Mouse (Mus musculus) C2C12 (cell line): ENCODE results near the gene Tnfrsf13c. TPM values are rescaled to one million over a fixed set of nuclear protein-coding genes. Genes with fewer than 3 reads are reported as not detected.

Experiments
- H3K27me3 ChIP-seq: one replicate; pipeline ENCODE4 v1.6.1; 2011; ENCODE audit not compliant: control insufficient read depth, insufficient read depth, insufficient read length
- H3K36me3 ChIP-seq: one replicate; pipeline ENCODE4 v1.6.1; 2011; ENCODE audit not compliant: control insufficient read depth, insufficient read depth
- H3K4me3 ChIP-seq: one replicate; pipeline ENCODE4 v1.5.1; 2011; ENCODE audit warnings: mild to moderate bottlenecking, control low read depth; ENCODE audit not compliant: poor library complexity, insufficient read depth, severe bottlenecking
- H3K79me2 ChIP-seq: one replicate; pipeline ENCODE4 v1.6.1; 2011; ENCODE audit not compliant: control insufficient read depth, insufficient read depth
- H3K79me3 ChIP-seq: one replicate; pipeline ENCODE4 v1.6.1; 2011; ENCODE audit warnings: low read depth, control low read depth
- H3ac ChIP-seq: one replicate; pipeline ENCODE3; 2011; ENCODE audit warnings: low read depth; ENCODE audit not compliant: control insufficient read depth, insufficient read length
- CEBPB ChIP-seq: IDR thresholded peaks from one replicate; pipeline ENCODE4 v1.6.1; 2011; ENCODE audit warnings: low read depth, mild to moderate bottlenecking, control low read depth, moderate library complexity
- CTCF ChIP-seq: IDR thresholded peaks from one replicate; pipeline ENCODE4 v1.5.1; 2011; ENCODE audit not compliant: control insufficient read depth, insufficient read depth, insufficient read length
- FOSL1 ChIP-seq: IDR thresholded peaks from one replicate; pipeline ENCODE4 v1.8.0; 2011; ENCODE audit warnings: mild to moderate bottlenecking, low read length; ENCODE audit not compliant: poor library complexity, insufficient read depth, severe bottlenecking
- MAX ChIP-seq: IDR thresholded peaks from one replicate; pipeline ENCODE4 v1.6.1; 2011; ENCODE audit warnings: mild to moderate bottlenecking, control low read depth
- MYOD1 ChIP-seq: IDR thresholded peaks from one replicate; pipeline ENCODE4 v1.6.1; 2011; ENCODE audit warnings: low read depth; ENCODE audit not compliant: control insufficient read depth, insufficient read length
- MYOG ChIP-seq: IDR thresholded peaks from one replicate; pipeline ENCODE4 v1.6.1; 2011; ENCODE audit not compliant: control insufficient read depth, insufficient read length; ENCODE audit errors: extremely low read depth
- USF1 ChIP-seq: IDR thresholded peaks from one replicate; pipeline ENCODE4 v1.6.1; 2011; ENCODE audit warnings: low read depth, mild to moderate bottlenecking, control low read depth, moderate library complexity
- polyA plus RNA-seq: library from polyadenylated mRNA; unstranded; fragments of >200 nt; fragmentation: generic; extraction: Trizol; gene quantifications from one replicate; pipeline ENCODE4 v1.2.1, GENCODE M21; 2012; ENCODE audit warnings: missing spikeins

The Tnfrsf13c gene
- polyA plus RNA-seq, 1 experiment = 0.16 TPM

DNA sequence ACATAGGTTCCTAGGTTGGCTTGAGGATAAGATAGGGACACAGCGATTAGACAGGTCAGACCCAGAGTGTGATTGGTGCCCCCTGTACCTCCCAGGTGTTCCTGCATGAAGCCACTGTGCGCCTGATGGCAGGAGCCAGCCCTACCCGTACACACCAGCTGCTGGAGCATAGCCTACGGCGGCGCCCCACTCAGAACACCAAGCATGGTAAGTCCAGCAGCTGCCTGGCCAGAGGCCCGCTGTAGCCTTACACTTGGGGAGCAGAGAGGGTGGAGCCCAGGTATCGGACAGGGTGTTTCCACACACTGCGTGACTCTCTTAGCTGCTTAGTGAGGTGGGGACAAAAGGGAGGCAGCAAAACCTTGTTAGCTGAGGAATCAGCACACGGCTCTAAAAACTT, 21.1 kb downstream of the Tnfrsf13c start:
- no peak for TF ChIP-seq FOSL1
- TF ChIP-seq CTCF = no peak
- no peak for TF ChIP-seq MYOD1
- no peak for TF ChIP-seq USF1
- no peak for TF ChIP-seq MAX
- TF ChIP-seq CEBPB = no peak
- no peak for TF ChIP-seq MYOG
- no peaks in the 10 kb centered on the region for H3K27me3 ChIP-seq
- no peak overlapping the region for H3ac ChIP-seq
- no peaks in the 10 kb centered on the region for H3K79me2 ChIP-seq
- H3K4me3 ChIP-seq = no peak overlapping the region
- peaks cover 85% of the 10 kb centered on the region for H3K36me3 ChIP-seq
- no peaks in the 10 kb centered on the region for H3K79me3 ChIP-seq

DNA sequence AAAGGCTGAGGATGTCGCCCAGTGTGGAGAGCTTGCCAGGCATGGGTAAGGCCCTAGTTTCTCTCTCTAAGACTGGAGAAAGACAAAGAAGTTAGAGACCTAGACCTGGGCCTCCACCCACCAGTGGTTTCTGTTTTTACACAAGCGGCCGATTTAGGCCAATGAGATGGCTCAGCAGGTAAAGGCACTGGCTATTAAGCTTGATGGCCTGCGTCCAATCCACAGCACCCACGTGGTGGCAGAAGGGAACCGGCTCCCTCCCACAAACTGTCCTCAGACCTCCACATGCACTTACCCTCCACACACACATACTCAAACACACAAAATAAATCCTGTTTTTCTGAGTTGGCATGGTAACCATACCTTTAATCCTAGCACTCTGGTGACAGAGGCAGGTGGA, 22.1 kb downstream of the Tnfrsf13c start:
- Histone ChIP-seq H3ac (no peak overlapping the region), H3K4me3 (no peak overlapping the region), H3K36me3 (peaks cover 95% of the 10 kb centered on the region), H3K79me2 (no peaks in the 10 kb centered on the region), H3K79me3 (no peaks in the 10 kb centered on the region), H3K27me3 (no peaks in the 10 kb centered on the region)
- TF ChIP-seq MYOG (no peak), USF1 (no peak), CTCF (no peak), FOSL1 (no peak), MAX (no peak), MYOD1 (no peak)

DNA sequence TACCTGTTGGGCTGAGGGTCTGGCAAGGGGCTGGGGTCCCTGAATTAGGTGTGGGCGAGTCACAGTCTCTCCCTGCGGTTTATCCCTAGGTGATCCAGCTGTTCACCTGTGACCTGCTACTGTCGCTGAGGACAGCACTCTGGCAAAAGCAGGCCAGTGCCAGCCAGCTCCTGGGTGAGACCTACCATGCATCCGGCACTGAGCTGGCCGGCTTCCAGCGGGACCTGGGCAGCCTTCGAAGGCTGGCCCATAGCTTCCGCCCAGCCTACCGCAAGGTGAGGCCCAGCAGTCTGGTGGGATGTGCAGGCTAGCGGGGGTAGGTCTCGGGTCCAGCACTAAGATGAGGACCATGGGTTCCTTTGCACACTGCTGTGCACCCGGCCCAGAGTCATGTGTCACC, 24.6 kb downstream of the Tnfrsf13c start:
- H3K79me2 ChIP-seq = no peaks in the 10 kb centered on the region
- no peak overlapping the region for H3K4me3 ChIP-seq
- H3K79me3 ChIP-seq = no peaks in the 10 kb centered on the region
- TF ChIP-seq FOSL1 (no peak), MYOG (no peak), MAX (no peak), MYOD1 (no peak), CEBPB (no peak), USF1 (no peak), CTCF (no peak)
- H3ac ChIP-seq = no peak overlapping the region
- H3K36me3 ChIP-seq = peaks cover 100% of the 10 kb centered on the region
- H3K27me3 ChIP-seq = no peaks in the 10 kb centered on the region

DNA sequence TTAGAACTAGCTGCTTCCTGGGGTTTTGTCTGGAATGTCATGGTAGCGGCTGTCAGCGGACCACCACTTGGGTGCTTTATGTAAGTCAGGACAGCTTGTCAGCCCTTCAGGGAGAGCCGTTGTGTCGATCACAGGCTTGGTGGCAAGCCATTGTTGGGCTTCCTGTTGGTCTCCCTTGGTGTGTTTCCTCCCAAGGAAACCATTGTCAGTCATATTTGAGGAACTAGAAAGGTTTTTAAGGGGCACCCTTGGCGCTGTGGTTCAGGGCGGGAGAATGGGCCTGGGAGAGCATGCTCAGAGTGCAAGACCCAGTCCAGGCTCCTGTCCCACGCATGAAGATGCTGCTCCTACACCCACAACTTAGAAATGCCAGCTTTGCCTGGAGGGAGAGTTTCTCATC, 25.8 kb downstream of the Tnfrsf13c start:
- H3K79me3 ChIP-seq = no peaks in the 10 kb centered on the region
- H3K36me3 ChIP-seq = peaks cover 100% of the 10 kb centered on the region
- no peak overlapping the region for H3ac ChIP-seq
- TF ChIP-seq CEBPB (no peak), FOSL1 (no peak), MAX (no peak), MYOD1 (no peak), MYOG (no peak), CTCF (no peak), USF1 (no peak)
- H3K27me3 ChIP-seq = no peaks in the 10 kb centered on the region
- no peaks in the 10 kb centered on the region for H3K79me2 ChIP-seq
- H3K4me3 ChIP-seq = no peak overlapping the region

DNA sequence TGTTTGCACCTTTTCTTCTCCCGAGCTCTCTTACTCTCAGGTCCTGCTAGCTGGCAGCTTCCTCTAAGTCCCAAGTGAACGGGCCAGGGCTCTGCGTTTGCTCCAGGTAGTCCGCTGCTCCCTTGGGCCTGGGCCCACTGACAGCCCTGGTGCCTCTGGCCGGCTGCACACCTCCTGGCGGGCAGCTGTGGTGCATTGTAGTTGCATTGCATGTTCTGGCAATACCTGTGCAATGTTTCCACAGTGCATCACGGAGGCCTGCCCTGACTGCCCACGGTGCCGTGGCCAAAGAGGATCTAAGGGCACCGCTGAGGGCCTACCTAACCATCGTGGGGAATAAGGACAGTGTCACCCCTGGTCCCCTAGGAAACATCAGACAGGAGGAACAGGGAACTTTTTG, 26.2 kb downstream of the Tnfrsf13c start:
- H3ac ChIP-seq = no peak overlapping the region
- H3K4me3 ChIP-seq = no peak overlapping the region
- no peaks in the 10 kb centered on the region for H3K79me3 ChIP-seq
- no peak for TF ChIP-seq USF1
- TF ChIP-seq MYOD1 = no peak
- TF ChIP-seq CEBPB = no peak
- no peak for TF ChIP-seq MAX
- TF ChIP-seq FOSL1 = no peak
- no peak for TF ChIP-seq CTCF
- no peak for TF ChIP-seq MYOG
- H3K79me2 ChIP-seq = no peaks in the 10 kb centered on the region
- H3K27me3 ChIP-seq = no peaks in the 10 kb centered on the region
- peaks cover 100% of the 10 kb centered on the region for H3K36me3 ChIP-seq

DNA sequence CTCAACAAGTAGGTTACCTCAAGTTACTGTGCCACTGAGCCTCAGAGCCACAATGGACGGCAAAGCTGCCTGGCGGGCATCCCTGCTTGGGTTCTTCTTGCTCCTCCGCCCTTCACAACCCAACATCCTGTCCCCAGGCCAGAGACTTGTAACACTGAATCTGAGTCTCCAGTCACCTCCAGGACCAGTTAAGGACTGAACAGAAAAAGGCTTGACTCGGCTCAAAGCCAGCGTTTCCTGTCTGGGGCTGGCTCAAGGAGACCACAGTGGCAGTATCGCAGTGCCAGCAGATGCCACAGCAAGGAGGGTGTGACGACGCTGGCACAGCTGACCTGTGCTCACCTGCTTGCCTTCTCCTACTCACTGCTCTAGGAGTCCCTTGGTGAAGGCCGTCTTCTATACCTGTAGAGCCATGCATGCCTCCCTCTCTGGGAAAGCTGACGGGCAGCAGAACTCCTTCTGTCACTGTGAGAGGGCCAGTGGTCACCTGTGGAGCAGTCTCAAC, 26.9 kb downstream of the Tnfrsf13c start:
- no peaks in the 10 kb centered on the region for H3K79me2 ChIP-seq
- no peaks in the 10 kb centered on the region for H3K27me3 ChIP-seq
- H3K36me3 ChIP-seq = peaks cover 100% of the 10 kb centered on the region
- TF ChIP-seq USF1 (no peak), MYOG (no peak), CTCF (no peak), MYOD1 (no peak)
- no peaks in the 10 kb centered on the region for H3K79me3 ChIP-seq
- no peak overlapping the region for H3K4me3 ChIP-seq
- H3ac ChIP-seq = no peak overlapping the region
